Mouse (Mus musculus) left cerebral cortex, postnatal 14 days (tissue): Measurements from ENCODE around the gene P4ha3. TPM values are rescaled to one million over a fixed set of nuclear protein-coding genes. Genes with fewer than 3 reads are reported as not detected.

Experiments
- DNase-seq, 2 experiments: peaks; one replicate each; pipeline ENCODE4 v3.0.0; 2021 to 2022; ENCODE audit warnings: low spot score in 2 of 2, mixed read lengths in 1 of 2
- intact Hi-C: fragments of 180-260 bp; cut with DNase I; formaldehyde crosslinking; loops from one replicate; pipeline ENCODE4 v1.15.1; 2025
- total RNA-seq, 2 experiments: library from RNA; stranded (reverse); gene quantifications; 2 replicates each; pipeline ENCODE4 v1.2.3; 2021

P4ha3 gene
- total RNA-seq, 2 experiments from 2014 or later = 6.4 to 6.9 TPM

DNA sequence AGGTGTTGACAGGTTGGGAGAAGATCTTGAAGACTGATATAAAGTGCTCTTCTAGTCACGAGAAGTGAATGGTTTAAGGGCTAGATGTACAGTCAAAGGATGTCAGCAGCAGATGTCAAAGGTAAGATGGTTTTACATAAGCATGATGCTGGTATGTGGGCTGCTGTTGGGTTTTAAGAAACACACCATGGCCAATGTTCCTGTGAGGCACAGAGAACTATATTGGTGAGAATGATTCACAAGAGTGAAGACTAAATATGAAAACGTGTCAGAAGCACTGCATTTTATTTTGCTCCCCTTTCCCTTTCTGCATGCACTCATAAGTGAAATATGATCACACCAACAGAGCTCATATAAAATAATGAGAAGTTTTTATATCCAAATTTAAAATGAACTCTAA, 77.8 kb downstream of the P4ha3 start:
- intact Hi-C loops = no loop called here
- DNase-seq = peak in 1 of 2 experiments; percentile 42

DNA sequence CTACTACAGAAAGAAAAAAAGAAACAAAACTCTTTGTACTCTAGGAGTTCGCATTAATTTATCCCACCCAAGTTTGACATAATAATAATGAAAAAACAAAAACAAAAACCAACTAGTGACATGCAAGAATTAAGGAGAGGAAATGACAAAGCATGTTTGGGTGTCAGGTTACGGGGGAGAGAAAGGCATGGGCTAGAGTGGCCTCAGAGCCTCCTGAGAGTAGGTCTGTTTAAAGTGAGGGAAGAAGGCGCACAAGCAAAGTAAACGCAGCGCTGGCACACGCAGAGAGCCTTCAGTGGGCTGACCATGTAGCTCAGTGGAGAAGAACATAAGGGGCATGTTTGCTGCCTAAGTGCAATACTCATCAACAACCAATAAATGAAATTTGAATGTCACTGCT, 79.6 kb downstream of the P4ha3 start:
- intact Hi-C loops = no loop called here

More for the DNA sequence above, 79.6 kb downstream of the P4ha3 start:
- no peak for DNase-seq

Other genes with a start within 250 kb of the P4ha3 start
- 10 to 100 TPM; 25.7 to 31.7 TPM for gene Pold3, start 164.0 kb upstream of the P4ha3 start, total RNA-seq
- gene Lipt2, start 126.2 kb upstream of the P4ha3 start, total RNA-seq = 1 to 10 TPM; 4.3 to 5.5 TPM
- gene Kcne3, start 109.0 kb upstream of the P4ha3 start, total RNA-seq = not detected
- gene Pgm2l1, start 58.1 kb upstream of the P4ha3 start, total RNA-seq = 100 to 1,000 TPM; 465 to 490 TPM
- 10 to 100 TPM; 16.9 to 18.2 TPM for gene C2cd3, start 86.7 kb downstream of the P4ha3 start, total RNA-seq
- gene Ppme1, start 86.8 kb downstream of the P4ha3 start, total RNA-seq = 100 to 1,000 TPM; 155 to 156 TPM
- 1 to 10 TPM; 1.2 to 1.7 TPM for gene Ucp3, start 187.5 kb downstream of the P4ha3 start, total RNA-seq
- 10 to 100 TPM; 67.7 to 85.6 TPM for gene Ucp2, start 207.8 kb downstream of the P4ha3 start, total RNA-seq
- gene Dnajb13, start 229.4 kb downstream of the P4ha3 start, total RNA-seq = under 1 TPM; 0.36 to 0.66 TPM